Mouse (Mus musculus) thymus, postnatal 14 days (tissue): ENCODE results near the gene Lepr.

Source experiments
- DNase-seq: peaks from one replicate; pipeline ENCODE4 v3.0.0; 2021

Lepr gene

DNA sequence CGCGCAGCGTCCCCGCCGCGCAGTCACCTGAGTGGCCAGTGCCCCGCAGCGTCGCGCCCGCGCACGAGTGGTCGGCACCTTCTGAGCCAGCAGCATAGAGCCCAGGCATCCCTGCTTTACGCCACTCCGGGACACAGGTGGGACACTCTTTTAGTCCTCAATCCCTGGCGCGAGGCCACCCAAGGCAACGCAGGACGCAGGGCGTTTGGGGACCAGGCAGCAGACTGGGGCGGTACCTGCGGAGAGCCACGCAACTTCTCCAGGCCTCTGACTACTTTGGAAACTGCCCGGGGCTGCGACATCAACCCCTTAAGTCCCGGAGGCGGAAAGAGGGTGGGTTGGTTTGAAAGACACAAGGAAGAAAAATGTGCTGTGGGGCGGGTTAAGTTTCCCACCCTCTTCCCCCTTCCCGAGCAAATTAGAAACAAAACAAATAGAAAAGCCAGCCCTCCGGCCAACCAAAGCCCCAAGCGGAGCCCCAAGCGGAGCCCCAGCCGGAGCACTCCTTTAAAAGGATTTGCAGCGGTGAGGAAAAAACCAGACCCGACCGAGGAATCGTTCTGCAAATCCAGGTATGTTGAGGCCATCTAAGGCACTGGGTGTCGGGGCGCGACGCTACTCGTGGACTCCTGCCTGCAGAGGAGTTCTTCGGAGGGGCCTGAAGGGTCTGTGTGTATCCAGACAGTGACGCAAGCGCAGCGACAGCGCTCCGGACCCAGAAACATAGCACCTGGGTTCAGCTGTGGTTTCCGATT lies at the start of gene Lepr:
Gene Lepr (plus strand): TSS at position 38 of the 755 bp plus-strand sequence.
- no peak for DNase-seq

DNA sequence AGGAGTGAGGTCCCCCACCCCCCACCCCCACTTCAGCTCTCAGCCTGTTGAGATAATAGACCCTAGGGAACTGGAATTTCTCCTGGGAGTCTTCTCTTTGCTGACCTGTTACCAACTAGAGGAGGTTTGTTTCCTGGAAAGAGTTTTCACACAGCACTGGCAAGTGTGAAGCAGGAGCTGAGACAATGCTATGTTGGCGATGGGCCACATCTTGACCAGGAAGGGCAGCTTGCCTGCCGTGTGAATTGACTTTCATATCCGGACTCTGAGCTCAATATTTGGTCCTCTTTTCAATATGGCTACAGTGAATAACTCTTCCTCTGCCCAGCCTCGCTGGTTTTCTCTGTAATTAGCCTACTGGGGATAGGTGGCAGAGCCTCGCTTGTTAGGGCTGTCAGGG lies 48.0 kb upstream of the Lepr start:
- no peak for DNase-seq

DNA sequence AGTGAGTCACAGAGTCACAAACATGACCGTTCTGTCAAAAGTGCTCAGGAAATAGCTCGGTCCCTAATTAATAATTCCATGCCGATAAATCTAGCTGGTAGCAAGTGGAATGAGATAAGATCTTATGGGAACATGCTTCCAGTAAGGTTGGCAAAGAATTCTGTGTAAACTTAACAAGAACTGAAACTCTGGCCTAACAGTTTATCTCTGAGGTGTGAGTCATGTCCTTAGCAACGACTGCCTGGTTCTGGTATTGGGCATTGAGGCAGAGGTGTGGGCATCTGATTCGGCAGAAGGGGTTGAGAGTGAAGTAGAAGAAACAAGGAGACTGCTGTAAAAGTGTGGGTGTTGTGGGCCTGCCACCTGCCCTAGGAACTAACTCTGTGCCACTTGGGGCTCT lies 47.4 kb upstream of the Lepr start:
- DNase-seq, result no peak

DNA sequence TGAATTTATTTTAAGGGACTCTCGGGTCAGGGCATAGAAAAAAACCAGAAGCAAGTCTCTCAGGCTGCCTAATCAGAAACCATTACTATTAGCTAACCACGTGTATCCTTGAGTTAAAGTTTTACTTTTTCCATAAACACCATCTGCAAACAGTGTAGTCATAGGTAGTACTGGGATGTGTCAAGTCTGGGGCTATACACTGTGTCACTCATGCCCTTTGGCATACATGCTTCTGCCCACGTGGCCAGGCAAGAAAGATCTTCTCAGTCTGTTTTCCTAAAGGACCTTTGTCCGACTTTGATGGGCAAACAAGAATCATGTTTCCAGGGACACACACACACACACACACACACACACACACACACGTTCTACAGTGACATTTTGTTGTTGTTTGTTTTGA lies 42.4 kb upstream of the Lepr start:
- DNase-seq, result no peak

DNA sequence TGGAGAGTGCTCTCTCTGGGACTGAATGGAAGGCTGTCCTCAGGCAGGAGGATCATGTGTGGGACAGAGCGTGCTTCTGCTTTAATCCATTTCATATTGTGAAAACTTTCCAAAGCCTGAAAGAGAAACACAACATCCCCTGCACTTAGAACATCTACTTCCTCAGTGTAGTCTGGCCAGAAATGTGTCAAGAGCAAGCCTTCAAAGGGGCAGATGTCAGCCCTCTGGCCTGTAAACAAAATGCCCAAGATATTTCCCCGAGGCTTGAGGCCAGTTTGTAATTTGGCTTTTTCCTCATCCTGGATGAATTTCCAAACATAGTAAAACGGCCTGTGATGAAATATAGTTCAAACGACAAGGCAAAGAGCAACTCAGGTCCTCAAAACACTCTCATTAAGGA lies 41.5 kb upstream of the Lepr start:
- DNase-seq, result no peak

DNA sequence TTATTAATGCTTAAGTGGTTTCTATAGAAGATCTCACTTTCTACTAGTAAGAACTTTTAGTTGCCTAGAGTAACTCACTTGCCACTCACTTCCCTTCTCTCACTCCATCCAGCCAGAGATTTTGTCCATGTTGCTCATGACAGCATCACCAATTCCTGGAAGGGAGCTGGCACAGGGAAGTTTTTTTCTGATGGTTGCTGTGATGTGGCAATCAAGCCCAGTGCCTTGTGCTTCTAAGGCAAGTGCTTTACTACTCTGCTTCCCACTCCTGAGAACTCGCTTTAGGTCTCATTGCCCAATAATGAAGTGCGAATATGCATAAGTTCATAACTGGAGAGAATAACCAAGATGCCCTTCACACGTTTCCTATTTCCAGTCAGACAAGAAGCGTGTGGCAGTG lies 34.6 kb upstream of the Lepr start:
- no peak for DNase-seq

DNA sequence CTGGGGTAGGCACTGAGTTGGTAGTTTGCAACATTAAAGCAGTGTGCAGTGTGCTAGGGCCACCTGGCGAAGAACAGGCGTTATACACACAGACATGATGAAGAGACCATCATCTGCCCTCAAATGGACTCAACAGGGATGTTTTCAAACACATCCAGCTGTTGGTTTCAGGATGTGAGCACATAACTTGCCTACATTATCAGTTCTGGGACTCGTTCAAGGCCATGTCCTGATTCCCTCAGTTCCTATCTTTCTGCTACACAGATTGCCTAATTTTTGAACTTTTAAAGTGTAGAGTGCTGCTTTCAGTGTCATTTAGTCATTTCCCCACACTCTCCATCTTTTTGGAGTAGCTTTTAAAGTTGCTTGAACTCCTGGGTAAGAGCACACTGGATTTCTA lies 34.1 kb upstream of the Lepr start:
- DNase-seq, result no peak

DNA sequence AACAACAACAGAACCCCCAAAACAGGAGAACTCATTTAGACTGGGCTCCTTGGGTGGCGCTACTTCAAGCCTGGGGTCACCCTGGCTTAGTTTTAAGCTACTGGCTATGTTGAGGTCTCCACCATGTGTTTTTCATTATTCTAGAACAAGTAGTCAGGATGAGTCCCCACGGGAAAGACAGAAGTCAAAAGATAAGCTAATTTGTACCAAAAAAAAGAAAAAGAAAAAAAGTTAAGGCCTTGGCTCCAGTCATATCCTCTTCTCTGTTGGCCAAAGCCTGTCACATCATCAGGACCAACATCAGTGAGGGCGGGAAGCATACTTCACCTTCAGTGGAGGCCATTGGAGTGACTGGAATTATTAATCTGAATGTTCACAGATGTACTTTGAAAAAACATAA lies 32.4 kb upstream of the Lepr start:
- no peak for DNase-seq

DNA sequence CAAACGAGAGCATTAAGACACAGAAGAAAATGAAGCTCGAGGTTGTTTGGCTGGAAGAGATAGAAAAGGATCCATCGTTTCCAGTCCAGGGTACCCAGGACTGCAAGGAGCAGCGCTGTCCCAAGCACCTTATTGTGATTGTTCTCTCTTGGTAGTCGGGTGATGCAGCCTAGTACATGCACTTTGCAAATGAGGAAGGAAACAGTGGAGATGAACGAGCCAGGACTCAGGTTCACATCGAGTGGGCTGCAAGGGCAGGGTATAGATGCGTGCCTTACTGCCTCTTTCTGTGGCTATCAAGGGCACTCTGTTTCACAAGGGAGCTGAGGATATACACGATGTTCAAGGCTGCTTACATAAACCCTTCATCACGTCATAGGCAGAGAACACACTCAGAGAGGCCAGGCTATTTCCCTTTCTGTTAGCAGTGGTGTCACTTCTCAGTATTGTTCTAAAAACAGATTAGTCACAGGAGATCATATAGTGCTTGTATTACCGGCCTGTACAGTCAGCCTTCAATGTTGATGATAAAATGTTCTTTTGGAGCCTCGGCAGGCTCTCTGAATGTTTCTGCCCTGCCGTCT lies 30.9 kb upstream of the Lepr start:
- DNase-seq, result no peak

DNA sequence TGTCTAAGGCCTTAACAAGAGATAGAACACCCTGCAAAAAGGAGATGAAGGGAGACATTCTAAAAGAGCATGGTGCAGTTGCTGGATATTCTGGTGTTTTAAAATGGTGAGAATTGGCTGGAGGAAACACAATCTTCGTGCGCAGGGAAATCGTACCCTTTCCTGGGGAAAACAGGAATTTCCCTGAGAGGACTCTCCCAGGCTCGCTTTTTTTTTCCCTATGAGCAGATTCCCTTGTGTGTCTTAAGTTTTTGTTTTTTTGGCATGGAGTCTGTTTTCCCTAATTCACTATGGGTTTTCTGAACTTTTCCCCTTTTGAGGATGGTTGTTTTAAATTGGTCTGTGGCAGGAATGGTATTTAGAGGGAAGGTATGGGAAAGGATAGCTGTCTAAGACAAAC lies 28.0 kb upstream of the Lepr start:
- DNase-seq, result no peak

DNA sequence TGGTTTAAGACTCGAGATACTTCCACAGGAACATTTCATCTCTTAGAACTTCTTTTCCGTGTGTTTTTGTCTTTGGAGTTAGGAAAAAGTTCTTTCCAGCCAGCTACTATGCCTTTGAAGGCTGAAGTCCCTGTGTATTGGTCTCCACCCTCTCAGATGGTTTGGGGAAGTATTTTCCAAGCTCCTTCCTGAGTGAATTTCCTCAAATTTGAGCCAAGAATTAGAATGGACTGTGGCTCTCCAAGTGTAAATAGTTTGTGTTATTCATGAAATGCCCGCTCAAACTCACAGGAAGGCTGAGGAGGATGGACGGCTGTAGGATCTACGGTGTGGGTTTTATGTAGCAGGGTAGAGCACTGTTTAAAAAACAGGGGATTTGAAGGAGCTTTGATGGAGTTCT lies 27.6 kb upstream of the Lepr start:
- no peak for DNase-seq

DNA sequence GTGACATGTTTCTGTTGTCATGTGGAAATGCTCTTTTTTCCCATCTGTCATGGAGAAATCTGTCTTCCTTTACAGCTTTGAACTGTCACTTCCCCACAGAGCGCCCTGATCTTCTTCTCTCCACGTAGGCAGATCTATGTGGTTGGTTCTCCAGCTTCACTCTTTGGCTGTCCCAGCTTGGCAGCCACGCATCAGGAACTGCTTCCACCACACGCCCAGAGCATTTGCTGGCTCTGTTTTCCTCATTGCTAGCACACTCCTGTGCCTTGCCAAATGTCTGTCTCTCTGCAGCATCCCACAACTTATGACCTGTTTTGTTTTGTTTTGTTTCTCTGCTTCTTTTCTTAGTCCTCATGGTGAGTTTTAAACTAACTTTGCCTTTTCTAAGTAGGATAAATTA lies 24.3 kb upstream of the Lepr start:
- DNase-seq, result no peak

DNA sequence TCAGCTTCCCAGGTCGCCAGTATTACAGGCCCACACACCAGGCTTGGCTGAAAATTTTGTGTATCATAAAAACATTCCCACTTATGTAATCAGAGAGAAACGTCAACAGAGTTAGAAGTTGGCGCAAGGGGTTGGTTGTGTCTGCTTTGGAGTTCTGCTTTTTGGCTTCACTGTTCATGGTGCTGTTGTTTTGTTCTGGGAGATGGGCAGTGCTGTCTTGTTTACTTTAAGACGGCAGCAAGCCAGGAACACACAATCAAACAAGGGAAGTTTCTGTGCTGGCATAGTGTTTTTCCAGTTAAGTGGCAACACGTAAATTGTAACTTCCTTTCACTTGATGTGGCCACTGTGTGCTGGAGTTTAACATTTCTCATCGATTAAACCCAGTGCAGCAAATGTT lies 22.7 kb upstream of the Lepr start:
- DNase-seq, result no peak

DNA sequence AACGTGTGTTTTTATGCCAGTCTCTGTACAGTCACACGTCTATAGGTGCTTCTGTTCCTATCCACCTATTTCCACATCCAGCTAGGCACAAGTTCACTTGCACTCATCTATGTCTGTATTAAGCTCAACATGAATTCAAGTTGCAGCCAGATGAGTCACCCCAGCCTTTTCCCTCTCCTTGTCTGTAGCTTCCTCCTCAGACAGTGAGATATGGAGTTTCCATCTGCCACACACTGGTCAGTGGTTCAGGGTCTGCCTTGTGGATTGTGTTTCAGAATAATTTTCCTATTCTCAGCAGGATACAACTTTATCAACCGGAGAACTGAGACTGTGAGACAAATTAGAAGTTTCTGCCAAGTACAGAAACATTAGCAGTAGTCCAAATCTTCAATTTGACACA lies 20.0 kb upstream of the Lepr start:
- no peak for DNase-seq

DNA sequence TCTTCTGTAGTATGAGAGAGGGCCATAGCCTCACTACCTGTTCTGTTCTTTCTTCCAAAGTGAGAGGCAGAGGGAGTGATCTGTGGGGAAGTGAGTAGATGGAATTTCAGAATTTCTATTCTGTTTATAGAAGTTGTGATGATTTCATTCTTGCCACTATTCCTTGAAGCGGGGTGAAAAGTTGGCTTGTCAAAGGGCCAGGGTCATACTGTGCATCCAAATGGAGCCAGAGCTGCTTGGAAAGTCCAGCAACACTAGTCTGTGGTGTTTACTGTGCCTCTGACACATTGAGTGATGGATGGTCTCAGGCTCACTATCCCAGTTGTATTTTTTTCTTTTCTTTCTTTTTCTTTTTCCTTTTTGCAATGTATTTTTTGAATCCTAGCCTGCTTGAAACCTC lies 17.8 kb upstream of the Lepr start:
- DNase-seq, result no peak

DNA sequence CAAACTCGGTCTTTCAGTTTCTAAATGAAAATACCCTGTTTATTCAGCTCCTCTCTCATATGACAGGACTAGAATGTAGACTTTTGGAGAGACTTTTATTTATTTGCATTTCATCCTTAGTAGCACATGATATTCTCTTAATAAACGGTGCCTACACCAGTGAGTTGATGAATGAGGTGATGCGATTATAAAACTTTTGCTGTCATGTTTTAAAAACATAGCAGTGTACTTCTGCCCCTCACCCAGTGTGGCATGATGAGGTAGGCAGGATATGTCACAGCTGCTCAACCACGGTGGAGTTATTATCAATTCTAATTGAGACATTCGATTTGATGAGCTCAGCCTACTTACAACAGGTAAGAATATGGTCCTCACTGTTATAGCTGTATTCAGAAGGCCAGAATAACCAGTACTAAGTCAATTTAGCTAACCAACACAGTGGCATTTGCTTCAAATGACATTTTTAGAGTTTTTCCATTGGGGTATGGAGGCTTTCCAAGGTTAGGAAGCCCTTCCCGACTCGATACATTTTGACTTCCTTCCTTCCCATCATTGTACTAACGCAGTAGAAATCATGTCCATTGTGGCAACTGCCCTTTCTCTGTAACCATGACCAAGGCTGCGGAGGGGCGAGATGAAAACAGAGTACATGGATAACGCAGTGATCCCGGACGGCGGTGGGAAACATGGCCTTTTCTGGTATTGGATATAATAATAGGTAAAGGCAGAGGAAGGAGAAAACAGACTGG lies 16.1 kb upstream of the Lepr start:
- DNase-seq, result no peak

DNA sequence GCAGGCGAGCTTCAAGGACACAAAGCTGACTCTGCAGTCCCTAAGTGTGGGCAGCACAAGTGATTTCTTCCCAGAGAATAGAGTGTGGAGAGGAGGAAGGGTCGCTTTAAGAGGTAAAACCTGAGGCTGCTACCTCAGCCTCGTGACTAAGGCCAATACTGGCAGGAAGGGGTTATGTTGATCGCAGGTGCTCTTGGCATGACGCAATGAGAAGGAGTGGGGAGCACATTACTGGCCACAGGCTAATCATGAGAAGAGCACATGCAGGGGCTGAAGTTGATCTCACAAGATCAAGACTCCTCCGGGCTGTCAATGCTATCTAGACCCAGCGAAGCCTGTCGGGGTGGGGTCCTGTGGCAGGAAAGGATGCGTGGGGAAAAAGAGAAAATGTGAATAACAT lies 11.9 kb upstream of the Lepr start:
- no peak for DNase-seq

DNA sequence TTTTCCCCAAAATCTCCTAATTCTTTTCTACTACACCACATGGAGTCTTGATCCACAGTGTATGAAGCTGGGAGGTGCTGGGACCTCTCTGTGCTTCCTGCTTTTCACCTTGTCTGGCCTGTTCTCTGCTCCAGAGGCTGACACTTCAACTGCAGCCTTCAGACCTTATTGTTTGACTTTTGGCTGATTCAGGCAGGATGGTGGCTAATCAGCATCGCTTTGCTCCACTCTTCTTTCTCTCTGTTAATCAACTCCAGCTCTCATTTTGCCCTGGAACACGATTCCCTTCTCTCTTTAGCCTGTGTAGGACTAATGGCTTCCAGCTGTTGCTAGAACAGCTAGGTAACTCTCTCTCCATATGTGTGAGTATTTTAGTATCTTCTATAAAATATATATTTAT lies 10.0 kb upstream of the Lepr start:
- DNase-seq, result no peak

DNA sequence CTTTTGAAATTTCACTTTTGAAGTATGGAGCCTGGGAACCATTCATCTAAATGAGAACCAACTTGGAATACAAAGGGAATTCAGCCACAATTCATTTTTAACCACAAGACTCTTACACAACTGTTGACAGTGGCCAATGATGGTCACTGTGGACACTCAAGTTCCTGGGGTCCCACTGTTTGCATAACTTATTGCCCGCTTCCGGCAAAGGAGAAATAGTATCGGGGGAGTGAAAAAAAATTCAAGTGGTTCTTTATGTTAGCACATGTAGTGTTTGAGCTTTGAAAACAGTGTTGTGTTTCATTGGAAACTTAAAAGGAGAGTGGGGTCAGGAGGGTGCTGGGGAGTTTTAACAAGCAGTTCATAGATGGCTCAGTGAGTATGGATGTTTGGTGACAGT lies 9.3 kb upstream of the Lepr start:
- DNase-seq, result no peak

DNA sequence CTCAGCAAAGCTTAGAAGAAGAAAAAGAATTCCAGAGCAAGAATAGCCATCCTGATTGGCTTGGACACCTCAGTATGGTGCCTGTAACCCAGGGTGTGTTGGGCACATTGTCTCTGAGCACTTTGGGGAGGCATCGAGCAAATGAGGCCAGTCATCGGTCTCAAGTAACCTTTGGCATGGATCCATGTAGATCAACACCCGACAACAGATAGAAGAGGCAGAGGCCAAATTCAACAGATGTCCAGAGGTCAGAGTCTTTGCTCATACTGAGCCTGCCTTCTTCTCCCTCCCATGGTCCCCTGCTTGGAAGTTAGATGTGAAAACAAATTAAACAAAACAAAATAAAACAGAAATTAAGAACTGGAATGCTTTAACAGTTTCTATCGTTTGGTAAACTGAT lies 6.8 kb upstream of the Lepr start:
- no peak for DNase-seq

DNA sequence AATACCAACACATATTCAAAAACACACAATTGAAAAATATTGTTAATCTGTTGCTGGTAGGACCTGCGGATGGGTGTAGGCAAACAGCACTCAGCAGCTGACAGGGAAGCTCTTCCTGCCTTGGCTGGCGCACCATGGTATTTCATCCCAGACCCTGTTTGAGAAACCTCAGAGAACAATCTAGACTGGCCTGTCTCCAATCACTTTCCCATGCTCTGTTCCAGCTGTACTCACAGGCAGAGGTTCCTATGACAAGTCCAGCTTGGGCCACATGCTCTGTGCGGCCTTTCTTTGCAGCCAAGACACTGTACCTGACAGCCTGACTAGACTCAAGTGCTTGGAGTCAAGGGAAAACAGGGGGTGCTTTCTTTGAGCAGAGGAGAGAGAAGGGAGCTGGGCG lies 6.1 kb upstream of the Lepr start:
- DNase-seq, result no peak

DNA sequence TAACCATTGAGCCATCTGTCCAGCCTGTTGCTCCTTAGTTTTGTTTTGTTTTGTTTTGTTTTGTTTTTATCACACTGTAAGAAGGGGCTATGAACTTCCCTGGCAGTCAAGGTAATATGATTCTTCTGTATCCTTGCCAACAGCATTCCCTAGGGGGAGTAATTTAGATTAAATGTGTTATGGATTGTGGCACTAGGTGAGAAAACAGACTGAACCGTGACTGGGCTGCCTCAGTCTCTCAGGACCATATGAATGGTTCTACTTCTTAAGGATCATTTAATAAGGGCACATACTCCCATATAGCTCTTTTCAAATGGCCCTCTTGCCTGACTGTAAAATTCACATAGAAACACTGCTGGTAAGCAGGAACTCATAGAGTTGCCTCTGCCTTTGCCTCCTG lies 4.6 kb upstream of the Lepr start:
- no peak for DNase-seq

DNA sequence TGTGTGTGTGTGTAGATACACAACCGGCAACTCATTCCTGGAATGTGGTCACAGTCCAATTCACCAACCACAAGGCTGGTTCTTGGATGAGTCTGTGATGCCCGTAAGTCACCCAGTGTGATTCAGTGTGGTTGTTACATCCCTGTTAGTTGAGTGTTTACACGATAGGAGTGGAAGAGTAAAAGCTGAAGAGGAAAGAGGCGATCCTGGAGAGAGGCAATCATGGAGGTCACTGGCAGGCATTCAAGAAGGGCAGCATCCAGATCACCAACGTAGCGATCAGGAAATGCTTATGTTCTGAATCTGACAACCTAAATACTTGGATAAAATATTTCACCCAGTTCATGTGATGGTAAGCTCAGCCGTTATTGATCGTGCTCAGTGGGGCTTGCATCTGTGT lies 1.9 kb upstream of the Lepr start:
- no peak for DNase-seq

DNA sequence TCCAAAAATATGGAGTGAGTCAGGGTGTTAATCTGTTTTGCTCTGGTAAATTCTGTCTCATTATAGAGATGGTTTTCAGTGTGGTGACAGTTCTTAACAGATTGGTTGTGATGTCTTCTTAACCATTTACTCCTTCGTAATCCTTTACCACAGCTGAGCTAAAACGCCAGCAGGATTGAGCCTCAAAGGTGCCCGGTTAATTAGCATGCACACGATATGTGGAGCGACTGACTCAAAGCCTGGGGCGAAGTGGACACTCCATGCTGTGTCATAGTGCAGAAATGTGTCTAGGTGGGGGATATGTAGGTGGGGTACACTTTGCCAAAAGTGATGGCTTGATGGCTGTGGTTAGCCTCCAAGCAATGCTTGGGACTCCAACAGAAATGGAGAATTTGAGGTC lies 1.4 kb upstream of the Lepr start:
- DNase-seq, result no peak
